In the genomic region with DNA sequence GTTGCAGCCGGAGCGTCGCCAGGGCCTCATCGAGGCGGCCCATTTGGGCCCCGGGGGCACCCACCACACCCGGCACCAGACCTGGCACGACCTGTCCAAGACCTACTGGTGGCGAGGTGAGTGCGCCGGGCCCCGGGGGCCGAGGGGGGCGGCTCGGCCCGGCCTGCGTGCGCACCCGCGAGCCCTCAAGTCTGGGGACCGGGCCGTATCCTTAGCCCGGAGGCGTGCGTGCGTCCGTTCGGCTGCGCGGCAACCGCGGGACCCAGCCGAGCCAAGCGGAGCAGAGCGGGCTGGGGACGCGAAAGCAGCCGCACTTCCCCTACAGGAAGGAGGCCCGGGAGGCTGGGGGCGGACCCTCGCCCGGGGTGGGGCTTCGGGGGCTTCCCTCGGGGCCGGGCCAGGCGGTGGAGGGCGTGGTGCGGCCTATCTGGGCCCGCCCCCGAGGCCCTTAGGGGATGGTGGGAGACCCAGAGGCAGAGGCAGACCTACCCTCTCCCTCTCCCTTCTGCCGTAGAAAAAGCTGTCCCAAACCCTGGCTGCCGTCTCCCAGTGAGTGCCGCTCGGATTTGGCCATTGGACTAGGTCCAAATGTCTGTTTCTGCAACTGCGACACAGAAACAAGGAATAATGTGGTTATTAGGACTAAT, we compare ENCODE assay signal across 8 mouse cellular contexts. TPM values are rescaled to one million over a fixed set of nuclear protein-coding genes. Genes with fewer than 3 reads are reported as not detected.
DNase-seq lines count a peak whose midpoint lies in the region; ATAC-seq and TF ChIP-seq lines count a peak whose summit lies in the region.

No protein-coding gene starts in this region.

- peak; percentile 89 for DNase-seq in CH12.LX (ENCODE audit: extremely low read depth)
- peak; percentile 71 for DNase-seq in c-Kit-positive CD71-positive TER-119-negative erythroid progenitor cells, embryonic 14.5 days (ENCODE audit: low read depth)
- DNase-seq in heart, postnatal 0 days (ENCODE audit: low spot score), result peak; percentile 89
- DNase-seq in kidney, postnatal 4 days, result peak; percentile 94 to 96

- H3K4me1 ChIP-seq in CH12.LX (ENCODE audit: control insufficient read depth in 1 of 2, insufficient read depth in 2 of 2), result peaks cover 3 to 52% of the 10 kb centered on the region in 2 experiments
- H3K4me1 ChIP-seq in forebrain, embryonic 12.5 days, result peaks cover 18% of the 10 kb centered on the region
- H3K4me1 ChIP-seq in heart, postnatal 0 days (ENCODE audit: control insufficient read depth, insufficient read depth), result peaks cover 5% of the 10 kb centered on the region; the same call in 1 of the 2 replicates
- H3K4me1 ChIP-seq in liver, embryonic 16.5 days (ENCODE audit: control insufficient read depth, low read depth, low read length), result peaks cover 22% of the 10 kb centered on the region
- H3K4me1 ChIP-seq in neural tube, embryonic 12.5 days, result peaks cover 10% of the 10 kb centered on the region
- H3K4me1 ChIP-seq in testis, adult 2 months (ENCODE audit: control insufficient read depth, insufficient read depth, low read length), result no peaks in the 10 kb centered on the region

- no peak for TF ChIP-seq CTCF in CH12.LX (conservative IDR thresholded peaks at IDR 0.05 in 1 of 2, IDR thresholded peaks at IDR 0.05 in 1 of 2; ENCODE audit: low read depth in 2 of 2, low read length in 2 of 2)
- no peak for TF ChIP-seq CTCF in heart, postnatal 0 days (IDR thresholded peaks at IDR 0.05; ENCODE audit: low read depth)
- TF ChIP-seq CTCF in testis, adult 2 months (IDR thresholded peaks at IDR 0.05; ENCODE audit: control insufficient read depth, insufficient read depth, insufficient replicate concordance, low read depth, low read length), result no peak

- no peaks in the 10 kb centered on the region for H3K9me3 ChIP-seq in CH12.LX (replicated peaks; ENCODE audit: low read length)
- no peaks in the 10 kb centered on the region for H3K9me3 ChIP-seq in forebrain, embryonic 12.5 days
- H3K9me3 ChIP-seq in heart, postnatal 0 days (replicated peaks; ENCODE audit: control insufficient read depth, low read length), result no peaks in the 10 kb centered on the region
- no peaks in the 10 kb centered on the region for H3K9me3 ChIP-seq in liver, embryonic 16.5 days (replicated peaks; ENCODE audit: control insufficient read depth, low read length)
- H3K9me3 ChIP-seq in neural tube, embryonic 12.5 days, result no peaks in the 10 kb centered on the region

- H3K27me3 ChIP-seq in CH12.LX (replicated peaks), result no peaks in the 10 kb centered on the region
- no peaks in the 10 kb centered on the region for H3K27me3 ChIP-seq in forebrain, embryonic 12.5 days
- no peaks in the 10 kb centered on the region for H3K27me3 ChIP-seq in heart, postnatal 0 days (ENCODE audit: control insufficient read depth, insufficient read depth, low read length)
- no peaks in the 10 kb centered on the region for H3K27me3 ChIP-seq in liver, embryonic 16.5 days (ENCODE audit: control insufficient read depth, insufficient read depth, low read depth, low read length)
- no peaks in the 10 kb centered on the region for H3K27me3 ChIP-seq in neural tube, embryonic 12.5 days (replicated peaks)
- H3K27me3 ChIP-seq in testis, adult 2 months (ENCODE audit: control insufficient read depth, insufficient read depth, low read length), result no peaks in the 10 kb centered on the region

- H3K9ac ChIP-seq in CH12.LX (ENCODE audit: insufficient read depth, low read depth), result peak overlapping the region; percentile 91
- H3K9ac ChIP-seq in forebrain, embryonic 12.5 days, result peak overlapping the region; percentile 89
- H3K9ac ChIP-seq in heart, postnatal 0 days (replicated peaks; ENCODE audit: low read depth, low read length), result peak overlapping the region; percentile 95
- H3K9ac ChIP-seq in liver, embryonic 16.5 days (ENCODE audit: low read depth, low read length), result peak overlapping the region; percentile 98
- H3K9ac ChIP-seq in neural tube, embryonic 12.5 days, result peak overlapping the region; percentile 93

- peak overlapping the region; percentile 83 for H3K27ac ChIP-seq in CH12.LX (ENCODE audit: insufficient read depth, low read depth)
- peak overlapping the region; percentile 87 for H3K27ac ChIP-seq in forebrain, embryonic 12.5 days
- H3K27ac ChIP-seq in heart, postnatal 0 days (ENCODE audit: low read depth), result peak overlapping the region; percentile 87
- peak overlapping the region; percentile 94 for H3K27ac ChIP-seq in liver, embryonic 16.5 days (ENCODE audit: low read length)
- peak overlapping the region; percentile 70 for H3K27ac ChIP-seq in neural tube, embryonic 12.5 days
- H3K27ac ChIP-seq in testis, adult 2 months (ENCODE audit: control insufficient read depth, insufficient read depth, low read depth, low read length), result peak overlapping the region; percentile 95

- peak; percentile 69 for TF ChIP-seq POLR2A in CH12.LX (IDR thresholded peaks at IDR 0.05; ENCODE audit: low read depth, low read length)
- peak; percentile 72 for TF ChIP-seq POLR2A in testis, adult 2 months (IDR thresholded peaks at IDR 0.05; ENCODE audit: control insufficient read depth, low read depth, low read length)

- peak overlapping the region; percentile 82; the same call in 1 of the 2 replicates for H3K4me2 ChIP-seq in CH12.LX (ENCODE audit: insufficient read depth, low read depth, poor library complexity, severe bottlenecking)
- H3K4me2 ChIP-seq in forebrain, embryonic 12.5 days, result peak overlapping the region; percentile 78
- H3K4me2 ChIP-seq in heart, postnatal 0 days (ENCODE audit: low read depth, low read length), result peak overlapping the region; percentile 75
- H3K4me2 ChIP-seq in liver, embryonic 16.5 days (ENCODE audit: low read depth, low read length), result peak overlapping the region; percentile 92
- H3K4me2 ChIP-seq in neural tube, embryonic 12.5 days (replicated peaks), result peak overlapping the region; percentile 80

- dilution Hi-C loops in CH12.LX (cut with MboI; ENCODE audit: extremely low pct_ligation_motif_present, extremely low pct_unique_long_range_greater_than_20kb, low sequenced_read_pairs), result no loop called here

- TF ChIP-seq RAD21 in CH12.LX (IDR thresholded peaks at IDR 0.05; ENCODE audit: low read depth, low read length), result no peak

- H3K4me3 ChIP-seq in CH12.LX (replicated peaks in 1 of 3; ENCODE audit: low read depth in 2 of 3, low read length in 2 of 3, poor library complexity in 1 of 3), result peak overlapping the region; percentile 78 to 99 (median 98)
- peak overlapping the region; percentile 100 for H3K4me3 ChIP-seq in forebrain, embryonic 12.5 days (replicated peaks)
- H3K4me3 ChIP-seq in heart, postnatal 0 days (ENCODE audit: low read depth, low read length), result peak overlapping the region; percentile 95
- peak overlapping the region; percentile 99 for H3K4me3 ChIP-seq in liver, embryonic 16.5 days (ENCODE audit: low read depth, low read length)
- peak overlapping the region; percentile 96 for H3K4me3 ChIP-seq in neural tube, embryonic 12.5 days
- H3K4me3 ChIP-seq in testis, adult 2 months (ENCODE audit: control insufficient read depth, low read depth, low read length), result peak overlapping the region; percentile 91

- in situ Hi-C loops in CH12.LX (cut with MboI; ENCODE audit: low pct_ligation_motif_present, low pct_unique_long_range_greater_than_20kb, low sequenced_read_pairs), result loop anchor here (10.0 kb wide), 1 partner anchor 90 kb away; no protein-coding TSS in a partner anchor

- peaks cover 81% of the 10 kb centered on the region for H3K79me2 ChIP-seq in CH12.LX (replicated peaks; ENCODE audit: control insufficient read depth, extremely low read depth, insufficient read depth, poor library complexity, severe bottlenecking)

- WGBS in forebrain, embryonic 12.5 days, result under 1% methylated on average over 44 of the region's 55 CpGs
- under 1% methylated on average over 48 of the region's 55 CpGs for WGBS in heart, postnatal 0 days
- under 1% methylated on average over 55 of the region's 55 CpGs for WGBS in liver, embryonic 16.5 days (ENCODE audit: insufficient replicate concordance)
- WGBS in neural tube, embryonic 12.5 days, result 0% methylated on average over 55 of the region's 55 CpGs

- no peak for TF ChIP-seq EP300 in CH12.LX (IDR thresholded peaks at IDR 0.05; ENCODE audit: low read length)
- TF ChIP-seq EP300 in heart, postnatal 0 days (IDR thresholded peaks at IDR 0.05; ENCODE audit: low read depth), result no peak

- ATAC-seq in forebrain, embryonic 12.5 days (ENCODE audit: low FRiP score), result peak; percentile 86
- ATAC-seq in heart, postnatal 0 days (ENCODE audit: insufficient read depth, low read depth), result peak; percentile 88
- ATAC-seq in liver, embryonic 16.5 days (ENCODE audit: low read depth), result peak; percentile 87
- peak; percentile 78 for ATAC-seq in neural tube, embryonic 12.5 days (ENCODE audit: low FRiP score, low read depth)

- peaks cover 25 to 55% of the 10 kb centered on the region in 2 experiments for H3K36me3 ChIP-seq in CH12.LX (replicated peaks in 1 of 2; ENCODE audit: control insufficient read depth in 1 of 2, insufficient read depth in 1 of 2, low read length in 1 of 2)
- peaks cover 32% of the 10 kb centered on the region for H3K36me3 ChIP-seq in forebrain, embryonic 12.5 days (replicated peaks)
- H3K36me3 ChIP-seq in heart, postnatal 0 days (replicated peaks; ENCODE audit: control insufficient read depth, insufficient read depth, low read length), result peaks cover 34% of the 10 kb centered on the region
- peaks cover 26% of the 10 kb centered on the region for H3K36me3 ChIP-seq in liver, embryonic 16.5 days (ENCODE audit: control insufficient read depth, insufficient read depth)
- H3K36me3 ChIP-seq in neural tube, embryonic 12.5 days, result peaks cover 27% of the 10 kb centered on the region
- H3K36me3 ChIP-seq in testis, adult 2 months (ENCODE audit: control insufficient read depth, insufficient read depth, low read length), result no peaks in the 10 kb centered on the region; the same call in 1 of the 2 replicates

RNA-seq across cellular contexts. Expression of a gene that starts 0.7 kb away (rescaled TPM):
- total RNA-seq in CH12.LX (2012; rRNA removed) (21.4 and 25.6 TPM in 2 replicates), CH12.LX (2014; rRNA removed) (33.0 and 35.5 TPM in 2 replicates)
- polyA plus RNA-seq in CH12.LX (2012; ENCODE audit: insufficient read length, low read depth), result 17.7 and 19.8 TPM in 2 replicates
- polyA plus RNA-seq in forebrain, embryonic 12.5 days (2016; fragmentation: Nextera tagmentation; extraction: Ambion mirVana), result 19.6 and 20.4 TPM in 2 replicates
- total RNA-seq in heart, postnatal 0 days (2014; rRNA removed; ENCODE audit: low replicate concordance), result 4.6 and 14.5 TPM in 2 replicates
- 6.7 and 7.6 TPM in 2 replicates for polyA plus RNA-seq in heart, postnatal 0 days (2015; fragmentation: Nextera tagmentation; extraction: Ambion mirVana)
- polyA plus RNA-seq in liver, embryonic 16.5 days (2015; fragmentation: Nextera tagmentation; extraction: Ambion mirVana), result 7.9 and 8.3 TPM in 2 replicates
- 18.4 and 19.1 TPM in 2 replicates for polyA plus RNA-seq in neural tube, embryonic 12.5 days (2016; fragmentation: Nextera tagmentation; extraction: Ambion mirVana)
- 5.1 and 5.5 TPM in 2 replicates for polyA plus RNA-seq in testis, adult 2 months (2012; rRNA removed)

RNA-seq across cellular contexts. Expression of a gene that starts 8.3 kb away (rescaled TPM):
- 2,337 and 2,579 TPM in 2 replicates for total RNA-seq in CH12.LX (2012; rRNA removed)
- 2,739 and 3,070 TPM in 2 replicates for total RNA-seq in CH12.LX (2014; rRNA removed)
- 96.4 and 348 TPM in 2 replicates for polyA plus RNA-seq in CH12.LX (2012; ENCODE audit: insufficient read length, low read depth)
- 711 and 747 TPM in 2 replicates for polyA plus RNA-seq in forebrain, embryonic 12.5 days (2016; fragmentation: Nextera tagmentation; extraction: Ambion mirVana)
- total RNA-seq in heart, postnatal 0 days (2014; rRNA removed; ENCODE audit: low replicate concordance), result 467 and 488 TPM in 2 replicates
- polyA plus RNA-seq in heart, postnatal 0 days (2015; fragmentation: Nextera tagmentation; extraction: Ambion mirVana), result 617 and 635 TPM in 2 replicates
- 300 and 356 TPM in 2 replicates for polyA plus RNA-seq in liver, embryonic 16.5 days (2015; fragmentation: Nextera tagmentation; extraction: Ambion mirVana)
- 656 and 680 TPM in 2 replicates for polyA plus RNA-seq in neural tube, embryonic 12.5 days (2016; fragmentation: Nextera tagmentation; extraction: Ambion mirVana)
- 200 and 210 TPM in 2 replicates for polyA plus RNA-seq in testis, adult 2 months (2012; rRNA removed)

RNA-seq across cellular contexts. Expression of a gene that starts 39.7 kb away (rescaled TPM):
- total RNA-seq in CH12.LX (2012; rRNA removed), result 24.9 and 26.9 TPM in 2 replicates
- total RNA-seq in CH12.LX (2014; rRNA removed), result 27.5 and 28.2 TPM in 2 replicates
- polyA plus RNA-seq in CH12.LX (2012; ENCODE audit: insufficient read length, low read depth), result 16.9 and 19.2 TPM in 2 replicates
- polyA plus RNA-seq in forebrain, embryonic 12.5 days (2016; fragmentation: Nextera tagmentation; extraction: Ambion mirVana), result 19.9 and 22.9 TPM in 2 replicates
- 5.0 TPM in 2 replicates for total RNA-seq in heart, postnatal 0 days (2014; rRNA removed; ENCODE audit: low replicate concordance)
- 3.1 and 4.9 TPM in 2 replicates for polyA plus RNA-seq in heart, postnatal 0 days (2015; fragmentation: Nextera tagmentation; extraction: Ambion mirVana)
- 3.5 and 3.7 TPM in 2 replicates for polyA plus RNA-seq in liver, embryonic 16.5 days (2015; fragmentation: Nextera tagmentation; extraction: Ambion mirVana)
- 19.0 and 19.7 TPM in 2 replicates for polyA plus RNA-seq in neural tube, embryonic 12.5 days (2016; fragmentation: Nextera tagmentation; extraction: Ambion mirVana)
- polyA plus RNA-seq in testis, adult 2 months (2012; rRNA removed), result 2.2 and 3.0 TPM in 2 replicates

RNA-seq across cellular contexts. Expression of a gene that starts 55.2 kb away (rescaled TPM):
- total RNA-seq in CH12.LX (2012; rRNA removed), result 67.4 and 79.5 TPM in 2 replicates
- total RNA-seq in CH12.LX (2014; rRNA removed), result 177 and 208 TPM in 2 replicates
- polyA plus RNA-seq in CH12.LX (2012; ENCODE audit: insufficient read length, low read depth), result 137 and 154 TPM in 2 replicates
- polyA plus RNA-seq in forebrain, embryonic 12.5 days (2016; fragmentation: Nextera tagmentation; extraction: Ambion mirVana), result 316 and 329 TPM in 2 replicates
- total RNA-seq in heart, postnatal 0 days (2014; rRNA removed; ENCODE audit: low replicate concordance), result 32.9 and 37.1 TPM in 2 replicates
- 104 and 111 TPM in 2 replicates for polyA plus RNA-seq in heart, postnatal 0 days (2015; fragmentation: Nextera tagmentation; extraction: Ambion mirVana)
- 76.6 and 88.9 TPM in 2 replicates for polyA plus RNA-seq in liver, embryonic 16.5 days (2015; fragmentation: Nextera tagmentation; extraction: Ambion mirVana)
- polyA plus RNA-seq in neural tube, embryonic 12.5 days (2016; fragmentation: Nextera tagmentation; extraction: Ambion mirVana), result 264 and 270 TPM in 2 replicates
- 14.9 and 17.3 TPM in 2 replicates for polyA plus RNA-seq in testis, adult 2 months (2012; rRNA removed)

Comparison
In these comparisons a context has a peak if more than half of its experiments do, and no peak if none do; other contexts are left out.
1. Peak in every context shown above with its lines: DNase-seq, ATAC-seq, H3K4me3 ChIP-seq and H3K27ac ChIP-seq.